Mouse (Mus musculus): ENCODE measurements around the gene Slc25a18.
"Not testable (repeated sequence)": the region's sequence is repeated elsewhere in the genome, so short reads cannot be mapped to it uniquely, and the experiment has no call there.

Gene Slc25a18

DNA sequence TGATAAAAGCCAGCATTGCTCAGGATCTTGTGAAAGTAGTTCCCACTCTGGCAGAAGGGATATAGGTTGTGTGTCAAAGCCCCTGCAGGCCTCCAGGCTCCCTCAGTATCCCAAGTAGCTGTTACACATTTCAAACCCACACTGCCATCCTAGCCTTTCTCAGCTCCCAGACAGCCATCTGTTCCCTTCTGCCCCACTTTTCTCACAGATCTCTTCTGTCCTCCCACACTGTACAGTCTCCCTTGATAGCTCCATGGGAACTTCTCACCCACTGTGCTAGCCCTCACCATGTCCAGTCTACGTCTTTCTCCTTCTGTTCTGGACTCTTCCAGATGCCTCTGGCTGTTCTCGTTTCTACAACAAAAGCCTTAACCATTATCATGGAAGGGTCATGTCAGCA, 22.7 kb downstream of the Slc25a18 start:
- no peak for DNase-seq (ENCODE audit: extremely low spot score, low spot score)

DNA sequence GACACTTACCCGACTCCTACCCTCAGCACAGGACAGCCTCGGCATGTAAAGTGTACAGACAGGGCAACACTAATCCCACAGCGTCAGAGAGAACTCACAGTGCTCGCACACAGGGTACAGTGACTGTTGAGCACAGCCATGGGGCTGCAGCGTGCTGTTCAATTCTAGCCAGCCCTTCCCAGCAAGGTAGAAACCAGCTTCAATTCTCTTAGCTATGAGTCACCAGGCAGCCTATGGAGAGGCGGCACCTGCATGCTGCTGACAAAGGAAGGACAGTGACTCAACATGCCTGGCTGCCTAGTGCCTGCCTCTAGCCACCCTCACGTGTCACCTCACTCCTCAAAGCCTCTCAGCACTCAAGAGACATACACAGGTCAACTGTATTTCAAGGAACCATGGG, 24.6 kb downstream of the Slc25a18 start:
- no peak for DNase-seq (ENCODE audit: extremely low spot score, low spot score)

DNA sequence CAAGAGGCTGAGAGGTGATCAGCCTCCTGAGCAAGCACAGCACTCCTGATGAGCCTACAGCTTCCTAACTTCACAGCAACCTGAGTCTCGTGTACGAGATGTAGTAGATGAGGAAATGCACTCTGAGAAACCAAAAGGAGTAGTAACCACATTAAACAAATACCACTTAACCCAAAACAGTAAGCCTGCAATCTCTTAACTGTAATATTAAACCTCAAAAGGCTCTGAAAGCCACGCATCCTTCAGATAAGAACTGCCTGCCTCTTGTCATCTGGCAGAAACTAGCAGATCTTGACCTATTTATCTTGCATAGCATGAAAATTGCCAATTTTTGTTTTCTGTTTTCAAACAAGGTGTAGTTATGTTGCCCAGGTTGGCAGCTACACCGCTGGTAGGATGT, 25.5 kb downstream of the Slc25a18 start:
- no peak for DNase-seq (ENCODE audit: extremely low spot score, low spot score)

GRCm38 (mm10) chr6:120799581-120800041, 26.2 kb downstream of the Slc25a18 start:
- no peak for DNase-seq (ENCODE audit: extremely low spot score, low spot score)

DNA sequence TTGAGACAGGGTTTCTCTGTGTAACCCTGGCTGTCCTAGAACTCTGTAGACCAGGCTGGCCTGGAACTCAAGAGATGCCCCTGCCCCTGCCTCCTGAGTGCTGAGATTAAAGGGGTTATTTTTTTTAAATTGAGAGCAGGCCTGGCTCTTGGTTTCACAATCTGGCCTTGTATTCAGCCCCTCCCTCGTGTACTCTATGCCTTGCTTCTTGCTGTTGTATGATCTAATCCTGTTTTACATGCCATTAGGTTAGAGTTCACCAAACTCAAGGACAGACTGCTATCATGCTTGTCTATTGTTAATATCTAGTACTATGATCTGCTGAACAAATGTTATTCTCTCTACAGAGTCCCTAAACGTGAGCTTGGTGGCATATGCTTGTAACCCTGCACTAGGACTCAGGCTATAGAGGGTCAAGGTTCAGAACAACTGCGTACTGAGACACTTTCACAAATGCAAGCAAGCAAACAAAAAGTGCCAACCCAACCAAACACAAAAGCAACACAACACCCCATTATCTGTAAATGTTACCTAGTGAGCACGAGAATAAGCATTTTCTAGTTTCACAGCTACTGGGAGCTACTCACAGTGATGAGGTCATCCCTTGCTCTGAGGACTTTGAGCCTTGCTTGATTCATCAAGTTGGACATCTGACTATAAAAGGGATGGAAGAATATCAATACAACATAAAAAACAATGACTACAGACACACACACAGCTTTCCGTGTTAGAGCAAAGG, 33.8 kb downstream of the Slc25a18 start:
- DNase-seq (ENCODE audit: extremely low spot score, low spot score) = no peak

DNA sequence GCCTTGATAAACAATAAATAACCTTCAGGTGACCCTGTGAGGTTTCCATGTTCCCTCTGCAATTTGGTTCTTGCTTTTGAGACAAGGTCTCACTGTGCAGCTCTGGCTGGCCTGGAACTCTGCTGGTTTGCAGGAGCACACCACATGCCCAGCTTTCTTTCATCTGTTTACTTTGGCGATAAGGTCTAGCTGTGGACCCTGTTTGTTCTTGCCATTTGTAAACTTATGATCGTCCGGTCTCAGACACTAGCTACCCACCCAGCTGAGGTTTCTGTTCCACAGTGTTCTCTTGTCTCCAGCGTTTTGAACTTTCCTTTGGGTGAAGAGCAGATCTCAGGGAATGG, 34.3 kb downstream of the Slc25a18 start:
- no peak for DNase-seq (ENCODE audit: extremely low spot score, low spot score)

- DNase-seq (ENCODE audit: extremely low spot score, low spot score) = not testable (repeated sequence)
Measured at GRCm38 (mm10) chr6:120811999-120812398, 38.6 kb downstream of the Slc25a18 start.

- no peak for DNase-seq (ENCODE audit: extremely low spot score, low spot score)
Measured at GRCm38 (mm10) chr6:120819294-120819693, 45.9 kb downstream of the Slc25a18 start.

GRCm38 (mm10) chr6:120820144-120820543, 46.8 kb downstream of the Slc25a18 start:
- no peak for DNase-seq (ENCODE audit: extremely low spot score, low spot score)

- DNase-seq (ENCODE audit: extremely low spot score, low spot score) = no peak
Measured at GRCm38 (mm10) chr6:120820941-120821340, 47.6 kb downstream of the Slc25a18 start.

DNA sequence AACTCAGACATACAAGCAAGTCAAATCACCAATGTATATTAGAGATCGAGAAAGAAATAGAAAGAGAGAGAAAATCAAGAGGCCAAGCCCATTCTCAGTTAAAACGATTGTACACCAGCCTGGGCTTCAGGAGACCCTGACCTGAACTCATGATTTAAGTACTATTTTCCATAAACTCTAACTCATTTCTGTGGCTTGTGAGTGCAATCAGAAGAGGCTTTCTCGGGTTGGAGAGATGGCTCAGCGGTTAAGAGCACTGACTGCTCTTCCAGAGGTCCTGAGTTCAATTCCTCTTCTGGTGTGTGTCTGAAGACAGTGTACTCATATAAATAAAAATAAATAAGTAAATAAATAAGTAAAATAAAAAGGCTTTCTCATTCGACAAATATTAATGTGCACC, 48.3 kb downstream of the Slc25a18 start:
- DNase-seq (ENCODE audit: extremely low spot score, low spot score) = no peak

DNA sequence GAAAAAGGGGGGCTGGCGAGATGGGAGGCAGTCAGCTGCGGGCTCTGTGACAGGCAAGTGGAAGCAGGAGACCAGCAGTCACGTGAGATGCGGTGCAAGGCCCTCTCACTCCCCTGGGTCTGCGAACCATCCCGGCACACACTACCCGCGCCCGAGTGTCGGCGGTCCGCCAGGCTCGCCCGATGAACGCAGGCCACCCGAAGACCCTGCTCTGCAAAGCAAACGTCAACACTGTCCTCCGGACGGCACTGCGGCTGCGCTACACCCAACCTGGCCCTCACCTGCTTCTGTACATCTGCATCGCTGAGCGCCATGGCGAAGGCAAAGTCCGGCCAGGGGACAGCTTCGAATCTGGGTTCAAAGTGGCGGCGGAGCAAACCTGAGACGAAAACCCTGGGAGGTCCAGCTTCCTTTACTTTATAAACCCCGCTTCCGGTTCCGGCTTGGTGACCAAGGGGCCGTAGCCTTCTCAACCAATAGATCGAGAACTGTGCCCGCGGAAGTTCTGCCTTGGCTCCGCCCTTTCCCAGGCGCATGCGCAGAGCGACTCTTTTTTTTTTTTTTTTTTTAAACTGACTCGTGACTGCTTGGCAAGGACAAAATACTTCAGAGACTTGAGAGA, 49.0 kb downstream of the Slc25a18 start, which contains the start of gene Atp6v1e1:
Gene Atp6v1e1 (minus strand): TSS at position 487 of the 622 bp plus-strand sequence.
- DNase-seq (ENCODE audit: extremely low spot score, low spot score) = peak; percentile 91

DNA sequence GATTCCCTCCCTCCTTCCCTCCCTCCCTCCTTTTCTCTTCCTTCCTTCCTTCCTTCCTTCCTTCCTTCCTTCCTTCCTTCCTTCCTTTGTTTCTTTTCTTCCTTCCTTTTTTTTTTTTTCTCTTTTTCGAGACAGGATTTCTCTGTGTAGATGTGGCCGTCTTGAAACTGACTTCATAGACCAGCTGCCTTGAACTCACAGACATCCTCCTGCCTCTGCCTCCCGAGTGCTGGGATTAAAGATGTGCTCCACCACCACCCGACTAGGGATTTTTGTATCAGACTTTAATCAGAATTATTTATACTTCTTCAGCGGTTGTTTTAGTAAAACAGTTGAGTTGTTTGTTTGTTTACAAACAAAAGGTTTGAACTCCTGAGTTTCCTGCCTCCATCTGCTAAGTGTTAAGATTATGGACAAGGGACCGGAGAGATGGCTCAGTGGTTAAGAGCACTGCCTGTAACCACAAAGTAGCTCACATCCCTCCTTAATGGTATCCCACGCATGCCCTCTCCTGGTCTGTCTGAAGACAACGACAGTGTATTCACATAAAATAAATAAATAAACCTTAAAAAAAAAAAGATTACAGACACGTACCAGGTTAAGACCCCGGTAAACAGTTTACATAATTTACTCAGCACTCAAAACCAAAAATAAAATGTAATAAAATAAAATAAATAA, 49.7 kb downstream of the Slc25a18 start:
- no peak for DNase-seq (ENCODE audit: extremely low spot score, low spot score)

DNA sequence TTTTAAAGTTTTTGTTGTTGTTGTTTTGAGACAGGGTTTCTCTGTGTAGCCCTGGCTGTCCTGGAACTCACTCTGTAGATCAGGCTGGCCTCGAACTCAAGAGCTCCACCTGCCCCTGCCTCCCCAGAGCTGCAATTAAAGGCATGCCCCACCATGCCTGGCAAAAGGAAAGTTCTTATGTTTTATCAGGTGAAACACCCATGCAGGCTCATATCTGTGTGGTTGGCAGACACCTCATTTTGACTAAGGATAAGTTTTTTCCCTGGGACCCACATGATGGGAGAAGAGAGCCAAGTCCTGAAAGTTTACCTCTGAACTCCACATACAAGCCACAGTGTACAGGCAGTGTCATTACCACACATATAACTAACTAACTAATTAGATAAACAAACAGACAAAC, 56.7 kb downstream of the Slc25a18 start:
- no peak for DNase-seq (ENCODE audit: extremely low spot score, low spot score)

DNA sequence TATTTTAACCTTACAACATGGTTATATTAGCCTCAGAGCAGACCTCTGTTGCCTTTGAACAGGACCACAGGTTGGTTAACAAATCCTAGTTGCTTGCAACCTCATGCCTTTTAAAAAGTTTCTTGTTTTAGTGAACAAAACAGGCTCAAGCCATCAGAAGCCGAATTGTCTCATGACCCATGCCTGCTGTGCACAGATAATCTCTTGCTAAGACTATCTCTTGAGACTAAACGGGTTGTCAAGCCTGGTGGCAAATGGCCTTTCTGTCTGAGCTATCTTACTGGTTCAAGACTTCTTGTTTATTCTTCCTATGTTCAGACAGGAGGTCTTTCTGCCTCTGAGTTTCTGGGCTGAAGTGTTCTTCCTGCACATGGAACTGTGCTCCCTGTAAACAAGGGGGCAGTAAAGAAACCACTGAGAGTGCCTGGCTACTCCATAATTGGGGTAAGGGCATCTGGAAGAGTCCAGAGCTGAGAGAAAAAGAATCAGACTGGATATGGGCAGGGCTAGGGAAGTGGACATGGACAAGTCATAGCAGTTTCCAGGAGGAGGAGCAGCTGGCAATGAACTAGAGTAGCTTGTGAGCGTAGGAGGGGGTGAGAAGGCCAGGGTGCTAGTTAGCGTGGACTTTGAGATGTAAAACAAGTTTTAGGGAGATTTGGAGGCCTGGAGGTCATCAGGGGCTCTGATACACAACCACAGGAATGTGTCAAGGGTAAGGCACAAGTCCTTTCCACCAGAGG, 57.7 kb downstream of the Slc25a18 start:
- no peak for DNase-seq (ENCODE audit: extremely low spot score, low spot score)

GRCm38 (mm10) chr6:120832097-120832496, 58.7 kb downstream of the Slc25a18 start:
- no peak for DNase-seq (ENCODE audit: extremely low spot score, low spot score)

DNA sequence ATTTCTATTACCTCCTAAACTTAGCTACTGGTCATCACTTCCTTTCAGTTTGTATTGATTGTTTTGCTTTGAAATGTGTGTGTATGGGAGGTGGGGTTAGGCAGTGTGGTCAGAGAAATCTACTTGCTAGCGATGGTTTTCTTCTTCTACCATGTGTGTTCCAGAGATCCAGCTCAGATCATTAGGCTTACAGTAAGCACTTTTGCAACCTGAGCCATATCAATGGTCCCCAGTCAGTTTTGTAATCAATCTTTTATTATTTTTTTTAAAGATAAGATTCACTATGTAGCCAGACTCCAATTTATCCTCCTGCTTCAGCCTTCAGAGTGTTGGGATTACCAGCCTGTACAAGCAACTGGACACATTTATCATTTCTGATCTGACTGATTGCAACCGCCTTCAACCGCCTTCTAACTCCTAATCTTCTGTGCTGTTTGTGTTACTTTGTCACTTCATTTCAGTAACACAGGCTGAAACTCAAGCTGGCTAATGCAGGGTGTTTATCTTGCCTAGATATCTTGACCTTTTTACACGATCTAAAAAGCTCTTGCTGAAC, 61.5 kb downstream of the Slc25a18 start:
- DNase-seq (ENCODE audit: extremely low spot score, low spot score) = no peak

GRCm38 (mm10) chr6:120835474-120836374, 62.3 kb downstream of the Slc25a18 start, which contains the start of gene Bcl2l13:
Gene Bcl2l13 (plus strand): TSS chr6:120836212.
- peak; percentile 99 for DNase-seq (ENCODE audit: extremely low spot score, low spot score)

GRCm38 (mm10) chr6:120836389-120837151, 63.2 kb downstream of the Slc25a18 start:
- no peak for DNase-seq (ENCODE audit: extremely low spot score, low spot score)

GRCm38 (mm10) chr6:120837152-120837530, 63.8 kb downstream of the Slc25a18 start:
- DNase-seq (ENCODE audit: extremely low spot score, low spot score) = no peak
